Comparison of ENCODE assay signal across 18 mouse cellular contexts in genomic region chr3:53200853-53201252, GRCm38 (mm10).
DNase-seq lines count a peak whose midpoint lies in the region; ATAC-seq and TF ChIP-seq lines count a peak whose summit lies in the region.
"Had no signal": no experiment of that assay in that cellular context is flagged by ENCODE, and none has a peak within 500 bp of the region (broad histone marks: within the 10 kb centered on the region; RNA-seq: fewer than 3 reads in every experiment).

No protein-coding gene starts in this region.

- H3K4me2 ChIP-seq in hindbrain, embryonic 16.5 days (ENCODE audit: low read length), result no peak overlapping the region
- H3K4me2 ChIP-seq: stomach, embryonic 15.5 days had no signal

- DNase-seq in embryo, embryonic 11 days, result peak; percentile 25
- no peak for DNase-seq in embryo, embryonic 10 days (ENCODE audit: low spot score)
- no peak for DNase-seq in heart, adult 2 months
- no peak for DNase-seq in heart, adult 18-20 months
- DNase-seq in hindbrain, embryonic 10.5 days (ENCODE audit: low spot score), result no peak
- peak; percentile 41 for DNase-seq in 3134 (ENCODE audit: extremely low read depth, insufficient read length, low spot score)
- DNase-seq in kidney, adult 9 months, result no peak
- DNase-seq: adrenal gland, adult 8-10 months; cerebellum, adult 11-12 months; cerebellum, postnatal 25 days; kidney, adult 11 months; kidney, postnatal 14 days; lung, adult 18-20 months; right cerebral cortex, postnatal 14 days; thymus, adult 2 months had no signal

- H3K4me1 ChIP-seq in heart, adult 2 months (ENCODE audit: control insufficient read depth, insufficient read depth, low read length), result peaks cover 11% of the 10 kb centered on the region
- peaks cover 56% of the 10 kb centered on the region for H3K4me1 ChIP-seq in hindbrain, embryonic 10.5 days (replicated peaks)
- H3K4me1 ChIP-seq in hindbrain, embryonic 16.5 days (ENCODE audit: control insufficient read depth, insufficient read depth, low read depth, low read length), result peaks cover 23% of the 10 kb centered on the region

- no peaks in the 10 kb centered on the region for H3K27me3 ChIP-seq in heart, adult 2 months (ENCODE audit: control insufficient read depth, insufficient read depth, low read length)
- H3K27me3 ChIP-seq in hindbrain, embryonic 10.5 days (ENCODE audit: insufficient read depth, poor library complexity, severe bottlenecking), result no peaks in the 10 kb centered on the region
- no peaks in the 10 kb centered on the region for H3K27me3 ChIP-seq in hindbrain, embryonic 16.5 days (replicated peaks; ENCODE audit: control insufficient read depth, insufficient read depth, low read length)
- H3K27me3 ChIP-seq: CH12.LX; stomach, embryonic 15.5 days had no signal

- 68% methylated on average over 10 of the region's 10 CpGs for WGBS in heart, adult 2 months
- WGBS in hindbrain, embryonic 10.5 days, result 73% methylated on average over 10 of the region's 10 CpGs
- WGBS in hindbrain, embryonic 16.5 days, result 62% methylated on average over 10 of the region's 10 CpGs

- no peak for TF ChIP-seq POLR2A in heart, adult 2 months (IDR thresholded peaks at IDR 0.05; ENCODE audit: insufficient read depth, low read depth, low read length)

- H3K9ac ChIP-seq in heart, adult 2 months (ENCODE audit: low read depth, low read length), result no peak overlapping the region
- no peak overlapping the region for H3K9ac ChIP-seq in hindbrain, embryonic 16.5 days (ENCODE audit: low read depth, low read length)
- H3K9ac ChIP-seq: stomach, embryonic 15.5 days had no signal

- no peaks in the 10 kb centered on the region for H3K9me3 ChIP-seq in hindbrain, embryonic 10.5 days
- H3K9me3 ChIP-seq in hindbrain, embryonic 16.5 days (ENCODE audit: control insufficient read depth, low read length), result no peaks in the 10 kb centered on the region
- H3K9me3 ChIP-seq: stomach, embryonic 15.5 days had no signal

- peaks cover 7% of the 10 kb centered on the region for H3K36me3 ChIP-seq in heart, adult 2 months (ENCODE audit: control insufficient read depth, insufficient read depth, low read length)
- no peaks in the 10 kb centered on the region for H3K36me3 ChIP-seq in hindbrain, embryonic 10.5 days
- H3K36me3 ChIP-seq in hindbrain, embryonic 16.5 days (ENCODE audit: control insufficient read depth, insufficient read depth, low read length), result no peaks in the 10 kb centered on the region
- H3K36me3 ChIP-seq: stomach, embryonic 15.5 days had no signal

- intact Hi-C loops in heart, adult 2 months (cut with DNase I), result no loop called here

- H3K27ac ChIP-seq in heart, adult 2 months, result peak overlapping the region; percentile 4; the same call in 1 of the 2 replicates
- peak overlapping the region; percentile 85 for H3K27ac ChIP-seq in hindbrain, embryonic 10.5 days
- H3K27ac ChIP-seq in hindbrain, embryonic 16.5 days (ENCODE audit: low read depth, low read length), result no peak overlapping the region; the same call in none of the 2 replicates
- H3K27ac ChIP-seq: stomach, embryonic 15.5 days had no signal

- H3K79me2 ChIP-seq in heart, adult 2 months (replicated peaks; ENCODE audit: control insufficient read depth, insufficient read depth, low read length), result no peaks in the 10 kb centered on the region; the same call in 1 of the 2 replicates

- H3K4me3 ChIP-seq in heart, adult 2 months, result no peak overlapping the region
- H3K4me3 ChIP-seq in hindbrain, embryonic 10.5 days, result no peak overlapping the region
- no peak overlapping the region for H3K4me3 ChIP-seq in hindbrain, embryonic 16.5 days (ENCODE audit: low read length)
- H3K4me3 ChIP-seq: stomach, embryonic 15.5 days had no signal

- no peak for ATAC-seq in hindbrain, embryonic 16.5 days

- TF ChIP-seq CTCF in heart, adult 2 months (IDR thresholded peaks at IDR 0.05), result no peak

- TF ChIP-seq EP300 in heart, adult 2 months (IDR thresholded peaks at IDR 0.05; ENCODE audit: insufficient read depth, low read depth, low read length), result no peak

Comparison
In these comparisons a context has a peak if more than half of its experiments do, and no peak if none do; other contexts are left out.
1. DNase-seq: peak in embryo, embryonic 11 days (single experiment) and 3134 (single experiment); none in embryo, embryonic 10 days (single experiment), heart, adult 2 months (0 of 2), heart, adult 18-20 months (0 of 2), hindbrain, embryonic 10.5 days (single experiment) and kidney, adult 9 months (single experiment).